Mouse (Mus musculus): ENCODE results near the gene Ncs1. TPM values are rescaled to one million over a fixed set of nuclear protein-coding genes. Genes with fewer than 3 reads are reported as not detected.

Ncs1 gene
- polyA plus RNA-seq, 1 experiment from 2014 or later: 67.4 TPM

DNA sequence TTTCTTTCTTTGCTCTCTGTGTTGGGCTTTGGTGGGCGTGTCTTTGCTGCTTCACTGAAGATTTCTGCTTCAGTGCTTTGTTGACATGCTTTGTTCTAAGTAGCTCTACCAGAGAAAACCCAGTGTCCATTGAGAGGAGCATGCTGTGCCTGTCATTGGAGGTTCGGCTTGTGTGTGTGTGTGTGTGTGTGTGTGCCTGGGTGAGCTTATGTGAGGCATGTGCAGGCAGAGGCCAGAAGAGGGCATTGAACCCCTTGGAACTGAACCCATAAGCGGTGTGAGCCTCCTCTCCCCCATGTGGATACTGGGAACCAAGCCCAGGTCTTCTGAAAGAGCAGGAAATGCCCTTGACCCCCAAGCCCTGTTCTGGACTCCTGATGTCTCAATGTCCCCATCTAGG lies 7.8 kb downstream of the Ncs1 start:
- H3K27ac ChIP-seq (ENCODE audit: low read depth, low read length): no peak overlapping the region
- ATAC-seq (ENCODE audit: low FRiP score) (no peak), DNase-seq (ENCODE audit: low spot score, missing footprints) (no peak)
- no peaks in the 10 kb centered on the region for H3K9me3 ChIP-seq (ENCODE audit: control insufficient read depth, low read length)
- WGBS: 52% methylated on average over 3 of the region's 3 CpGs
- no peaks in the 10 kb centered on the region for H3K36me3 ChIP-seq (ENCODE audit: control insufficient read depth, insufficient read depth, low read length)
- peaks cover 13% of the 10 kb centered on the region for H3K4me1 ChIP-seq (ENCODE audit: control insufficient read depth, insufficient read depth, low read length)
- no peak overlapping the region for H3K4me2 ChIP-seq
- H3K27me3 ChIP-seq (ENCODE audit: control insufficient read depth, insufficient read depth, low read length): no peaks in the 10 kb centered on the region
- H3K4me3 ChIP-seq (ENCODE audit: low read depth, low read length): no peak overlapping the region
- no peak overlapping the region for H3K9ac ChIP-seq (ENCODE audit: low read length)

DNA sequence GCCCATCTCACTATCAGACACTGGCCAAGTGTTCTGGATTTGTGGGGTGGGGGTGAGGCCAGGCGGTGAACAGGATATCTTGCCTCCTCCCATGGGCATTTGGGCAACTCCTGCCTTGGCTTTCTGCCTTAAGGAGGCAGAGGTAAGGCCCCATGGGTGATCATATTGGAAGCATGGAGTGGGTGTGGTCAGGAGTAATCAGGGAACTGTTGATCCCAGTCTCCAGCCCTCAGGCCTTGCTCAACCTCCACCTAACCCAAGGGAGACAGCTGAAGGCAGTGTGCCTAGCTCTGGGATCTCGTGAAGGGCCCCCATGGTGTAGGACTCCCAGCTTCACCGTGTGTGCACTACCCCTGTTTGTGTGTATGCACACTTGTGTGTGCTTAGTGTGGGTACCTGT lies 9.2 kb downstream of the Ncs1 start:
- no peak overlapping the region for H3K27ac ChIP-seq (ENCODE audit: low read depth, low read length)
- DNase-seq (ENCODE audit: low spot score, missing footprints) (no peak), ATAC-seq (ENCODE audit: low FRiP score) (no peak)
- H3K36me3 ChIP-seq (ENCODE audit: control insufficient read depth, insufficient read depth, low read length): no peaks in the 10 kb centered on the region
- H3K9ac ChIP-seq (ENCODE audit: low read length): no peak overlapping the region
- H3K27me3 ChIP-seq (ENCODE audit: control insufficient read depth, insufficient read depth, low read length): no peaks in the 10 kb centered on the region
- H3K4me2 ChIP-seq: no peak overlapping the region
- H3K4me3 ChIP-seq (ENCODE audit: low read depth, low read length): no peak overlapping the region
- peaks cover 26% of the 10 kb centered on the region for H3K4me1 ChIP-seq (ENCODE audit: control insufficient read depth, insufficient read depth, low read length)
- WGBS: 90% methylated on average over 3 of the region's 3 CpGs
- H3K9me3 ChIP-seq (ENCODE audit: control insufficient read depth, low read length): no peaks in the 10 kb centered on the region

DNA sequence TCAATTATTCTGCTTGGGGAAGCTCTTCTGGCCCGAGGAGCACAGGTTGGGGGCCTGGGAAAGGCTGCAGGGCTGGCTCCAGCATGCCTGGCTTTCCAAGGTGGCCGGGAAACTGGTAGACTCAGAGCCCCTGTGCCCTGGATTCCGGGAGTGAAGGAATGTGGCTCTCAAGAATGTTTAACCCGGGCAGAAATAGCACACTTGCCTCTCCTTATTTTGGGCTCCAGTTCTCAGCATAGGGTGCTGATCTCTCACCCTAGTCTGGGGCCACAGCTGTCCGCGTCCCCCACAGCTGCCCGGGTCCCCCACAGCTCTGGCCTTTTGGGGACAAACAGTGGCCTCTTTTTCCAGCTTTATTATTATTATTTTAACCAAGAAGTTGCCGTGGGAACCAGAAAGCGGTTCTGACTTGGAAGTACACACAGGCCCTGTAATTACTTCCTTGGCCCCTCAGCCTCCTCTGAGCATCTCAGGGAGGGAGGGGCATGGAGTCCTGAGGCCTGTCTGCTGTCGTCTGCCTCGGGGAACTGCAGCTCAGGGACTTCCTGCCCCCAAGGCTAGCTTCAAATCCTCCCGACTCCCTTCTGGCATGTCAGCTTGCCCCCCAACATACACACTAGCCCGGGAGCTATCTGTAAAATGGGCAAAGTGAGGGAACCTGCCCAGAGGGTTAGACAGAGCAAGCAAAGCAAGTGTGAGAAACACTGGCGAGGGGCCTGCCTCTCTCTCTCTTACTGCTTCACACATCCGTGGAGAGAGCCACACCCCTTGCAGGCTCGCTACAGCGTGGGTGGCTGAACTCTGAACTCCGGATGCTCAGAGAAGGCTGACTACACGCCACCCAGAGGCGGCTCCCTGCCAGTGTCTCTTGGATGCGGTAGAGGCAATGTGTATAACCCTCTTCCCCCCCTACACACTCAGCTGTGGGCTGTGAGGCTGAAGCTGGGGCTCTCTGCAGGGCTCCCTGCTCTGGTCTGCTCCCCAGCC lies 10.6 kb downstream of the Ncs1 start:
- 22% methylated on average over 21 of the region's 21 CpGs for WGBS
- Histone ChIP-seq H3K4me1 (ENCODE audit: control insufficient read depth, insufficient read depth, low read length) (peaks cover 26% of the 10 kb centered on the region), H3K36me3 (ENCODE audit: control insufficient read depth, insufficient read depth, low read length) (no peaks in the 10 kb centered on the region), H3K27ac (ENCODE audit: low read depth, low read length) (no peak overlapping the region), H3K9me3 (ENCODE audit: control insufficient read depth, low read length) (no peaks in the 10 kb centered on the region), H3K4me2 (no peak overlapping the region), H3K27me3 (ENCODE audit: control insufficient read depth, insufficient read depth, low read length) (no peaks in the 10 kb centered on the region), H3K9ac (ENCODE audit: low read length) (no peak overlapping the region), H3K4me3 (ENCODE audit: low read depth, low read length) (no peak overlapping the region)
- DNase-seq (ENCODE audit: low spot score, missing footprints) (peak; percentile 93), ATAC-seq (ENCODE audit: low FRiP score) (peak; percentile 38; the same call in 1 of the 2 replicates)

DNA sequence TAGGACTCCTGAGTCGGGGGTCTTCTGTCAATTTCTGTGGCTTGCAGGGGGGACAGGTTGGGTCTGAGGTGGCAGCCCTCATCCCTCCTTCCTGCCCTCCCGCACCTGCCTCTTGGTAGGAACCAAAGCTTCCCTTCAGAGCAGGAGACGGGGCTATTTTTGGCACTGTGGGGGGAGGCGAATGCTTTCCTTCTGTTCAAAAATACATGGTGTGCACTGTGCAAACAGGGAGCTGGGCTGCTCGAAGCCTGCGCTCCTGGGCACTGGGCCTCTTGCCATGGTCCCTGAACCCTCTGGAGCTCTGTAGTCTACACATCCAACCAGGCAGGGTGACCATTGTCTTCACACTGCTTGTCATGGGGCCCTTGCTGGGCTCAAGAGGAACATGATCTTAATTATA lies 11.5 kb downstream of the Ncs1 start:
- Histone ChIP-seq H3K9ac (ENCODE audit: low read length) (no peak overlapping the region), H3K27ac (ENCODE audit: low read depth, low read length) (no peak overlapping the region), H3K4me1 (ENCODE audit: control insufficient read depth, insufficient read depth, low read length) (peaks cover 26% of the 10 kb centered on the region), H3K4me2 (no peak overlapping the region), H3K4me3 (ENCODE audit: low read depth, low read length) (no peak overlapping the region), H3K36me3 (ENCODE audit: control insufficient read depth, insufficient read depth, low read length) (no peaks in the 10 kb centered on the region), H3K9me3 (ENCODE audit: control insufficient read depth, low read length) (no peaks in the 10 kb centered on the region), H3K27me3 (ENCODE audit: control insufficient read depth, insufficient read depth, low read length) (no peaks in the 10 kb centered on the region)
- ATAC-seq (ENCODE audit: low FRiP score) (no peak), DNase-seq (ENCODE audit: low spot score, missing footprints) (no peak)
- 76% methylated on average over 6 of the region's 6 CpGs for WGBS

DNA sequence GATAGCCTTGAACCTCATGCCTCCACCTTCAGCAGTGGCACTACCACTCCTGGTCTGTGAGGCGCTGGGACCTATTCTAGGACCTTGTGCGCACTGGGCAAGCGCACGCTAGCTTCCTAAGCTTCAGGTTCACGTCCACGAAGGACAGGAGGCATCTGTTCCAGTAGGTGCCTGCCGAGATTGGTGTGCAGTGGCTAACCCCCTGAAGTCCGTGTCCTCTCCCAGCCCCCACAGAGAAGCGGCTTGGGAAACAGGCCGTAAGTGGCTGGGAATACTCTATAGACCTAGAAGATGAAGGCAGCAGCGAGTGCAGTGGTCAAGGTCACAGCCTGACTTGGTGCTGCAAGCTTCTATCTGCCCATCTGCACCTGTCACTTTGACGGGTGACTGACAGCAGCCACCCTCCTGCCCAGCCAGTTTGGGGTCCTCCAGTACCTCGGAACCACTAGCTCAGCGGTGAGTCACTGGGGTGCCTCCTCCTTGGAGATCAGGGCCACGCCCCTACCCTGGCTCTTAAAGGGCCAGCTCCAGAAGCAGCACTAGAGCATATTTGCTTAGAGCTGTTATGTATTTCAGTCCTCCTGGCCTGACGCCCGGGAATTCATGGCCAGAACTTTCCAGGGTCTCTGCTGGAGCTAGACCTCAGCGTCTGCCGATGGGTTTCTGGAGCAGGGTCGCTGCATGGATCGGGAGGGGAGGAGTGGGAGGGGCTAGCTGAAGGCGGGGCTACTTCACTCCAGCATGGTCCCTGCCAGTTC lies 13.2 kb downstream of the Ncs1 start:
- H3K9me3 ChIP-seq (ENCODE audit: control insufficient read depth, low read length): no peaks in the 10 kb centered on the region
- DNase-seq (ENCODE audit: low spot score, missing footprints): peak; percentile 91
- peak overlapping the region; percentile 38 for H3K4me3 ChIP-seq (ENCODE audit: low read depth, low read length)
- no peaks in the 10 kb centered on the region for H3K27me3 ChIP-seq (ENCODE audit: control insufficient read depth, insufficient read depth, low read length)
- 9% methylated on average over 22 of the region's 22 CpGs for WGBS
- ATAC-seq (ENCODE audit: low FRiP score): peak; percentile 60
- peak overlapping the region; percentile 67 for H3K4me2 ChIP-seq
- peaks cover 27% of the 10 kb centered on the region for H3K4me1 ChIP-seq (ENCODE audit: control insufficient read depth, insufficient read depth, low read length)
- H3K27ac ChIP-seq (ENCODE audit: low read depth, low read length): no peak overlapping the region
- H3K9ac ChIP-seq (ENCODE audit: low read length): peak overlapping the region; percentile 53; the same call in 1 of the 2 replicates
- no peaks in the 10 kb centered on the region for H3K36me3 ChIP-seq (ENCODE audit: control insufficient read depth, insufficient read depth, low read length)

DNA sequence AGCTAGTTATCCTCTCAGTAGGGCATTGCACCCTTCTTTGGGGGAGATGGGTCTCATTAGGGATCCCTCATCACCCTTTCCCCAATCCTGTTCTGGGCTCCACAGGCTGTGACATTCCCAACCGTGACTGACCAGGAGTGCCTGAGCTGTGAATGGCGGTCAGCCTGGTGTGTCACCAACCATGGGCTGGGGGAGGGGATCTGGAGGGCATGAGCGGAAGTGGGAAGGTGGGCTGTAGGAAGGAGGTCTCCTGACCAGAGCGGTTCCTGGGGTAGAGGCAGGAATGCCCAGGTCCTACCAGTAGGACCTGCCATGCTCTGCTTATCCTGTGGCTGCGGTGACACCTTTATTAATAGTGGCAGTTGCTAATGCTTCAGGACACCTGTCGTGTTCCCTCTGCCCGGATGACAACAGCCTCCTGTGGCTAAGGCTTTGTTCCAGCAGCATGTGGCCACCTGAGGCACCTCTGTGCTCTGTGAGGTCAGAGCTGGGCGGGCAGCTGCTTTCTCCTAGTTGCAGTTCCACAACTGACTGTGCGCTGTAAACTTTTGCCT lies 13.8 kb downstream of the Ncs1 start:
- ATAC-seq (ENCODE audit: low FRiP score): peak; percentile 30; the same call in 1 of the 2 replicates
- peak overlapping the region; percentile 53; the same call in 1 of the 2 replicates for H3K9ac ChIP-seq (ENCODE audit: low read length)
- no peak overlapping the region for H3K27ac ChIP-seq (ENCODE audit: low read depth, low read length)

DNA sequence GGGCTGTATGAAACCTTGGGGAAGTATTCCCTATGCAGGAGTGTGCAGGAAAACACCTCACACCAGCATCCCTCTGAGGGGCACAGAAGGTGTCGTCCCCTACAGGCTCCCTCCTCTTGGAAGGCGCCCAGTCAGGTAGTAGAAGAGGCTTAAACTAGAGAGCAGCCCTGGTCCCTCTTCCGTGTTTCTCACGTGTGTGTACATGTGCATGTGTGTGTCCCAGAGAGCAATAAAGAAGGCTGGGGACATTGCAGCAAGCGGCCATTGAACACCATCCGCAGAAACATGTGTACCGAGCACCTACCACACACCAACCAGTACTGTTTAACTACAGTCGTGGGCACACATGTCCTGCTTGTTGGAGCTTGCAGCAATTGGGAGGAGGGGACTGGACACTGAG lies 14.9 kb downstream of the Ncs1 start:
- ATAC-seq (ENCODE audit: low FRiP score) (no peak), DNase-seq (ENCODE audit: low spot score, missing footprints) (no peak)
- Histone ChIP-seq H3K36me3 (ENCODE audit: control insufficient read depth, insufficient read depth, low read length) (no peaks in the 10 kb centered on the region), H3K4me2 (no peak overlapping the region), H3K9me3 (ENCODE audit: control insufficient read depth, low read length) (no peaks in the 10 kb centered on the region), H3K27ac (ENCODE audit: low read depth, low read length) (no peak overlapping the region), H3K27me3 (ENCODE audit: control insufficient read depth, insufficient read depth, low read length) (no peaks in the 10 kb centered on the region), H3K4me3 (ENCODE audit: low read depth, low read length) (no peak overlapping the region), H3K4me1 (ENCODE audit: control insufficient read depth, insufficient read depth, low read length) (peaks cover 44% of the 10 kb centered on the region), H3K9ac (ENCODE audit: low read length) (no peak overlapping the region)
- 90% methylated on average over 8 of the region's 8 CpGs for WGBS

More for the DNA sequence above, 13.8 kb downstream of the Ncs1 start:
- H3K4me3 ChIP-seq (ENCODE audit: low read depth, low read length): peak overlapping the region; percentile 38
- DNase-seq (ENCODE audit: low spot score, missing footprints): no peak
- H3K9me3 ChIP-seq (ENCODE audit: control insufficient read depth, low read length): no peaks in the 10 kb centered on the region
- H3K36me3 ChIP-seq (ENCODE audit: control insufficient read depth, insufficient read depth, low read length): no peaks in the 10 kb centered on the region
- H3K4me1 ChIP-seq (ENCODE audit: control insufficient read depth, insufficient read depth, low read length): peaks cover 33% of the 10 kb centered on the region
- H3K27me3 ChIP-seq (ENCODE audit: control insufficient read depth, insufficient read depth, low read length): no peaks in the 10 kb centered on the region
- peak overlapping the region; percentile 67 for H3K4me2 ChIP-seq
- WGBS: 21% methylated on average over 9 of the region's 9 CpGs

DNA sequence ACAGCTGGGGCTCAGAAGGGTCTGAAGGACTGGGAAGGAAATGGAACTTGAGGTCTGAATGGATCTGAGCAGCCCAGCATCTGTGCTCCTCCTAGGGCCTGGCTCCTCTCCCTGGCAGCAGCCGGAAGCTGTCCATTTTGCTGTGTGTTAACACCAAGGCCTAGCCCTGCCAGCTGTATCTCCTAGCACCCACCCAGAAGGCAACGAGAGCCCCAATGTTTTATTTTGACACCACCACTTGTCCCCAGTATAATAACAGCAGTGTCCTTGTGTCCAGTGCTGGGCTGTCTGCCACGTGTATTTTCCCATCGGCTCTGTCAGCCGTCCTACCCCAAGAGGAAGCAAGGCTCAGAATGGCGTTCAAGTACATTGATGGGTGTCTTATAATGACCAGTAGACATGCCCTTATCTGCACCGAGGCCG lies 17.4 kb downstream of the Ncs1 start:
- H3K4me3 ChIP-seq (ENCODE audit: low read depth, low read length): no peak overlapping the region
- peaks cover 51% of the 10 kb centered on the region for H3K4me1 ChIP-seq (ENCODE audit: control insufficient read depth, insufficient read depth, low read length)
- no peak overlapping the region for H3K9ac ChIP-seq (ENCODE audit: low read length)
- ATAC-seq (ENCODE audit: low FRiP score): no peak
- H3K9me3 ChIP-seq (ENCODE audit: control insufficient read depth, low read length): no peaks in the 10 kb centered on the region
- no peak for DNase-seq (ENCODE audit: low spot score, missing footprints)
- no peaks in the 10 kb centered on the region for H3K27me3 ChIP-seq (ENCODE audit: control insufficient read depth, insufficient read depth, low read length)
- H3K4me2 ChIP-seq: no peak overlapping the region
- 86% methylated on average over 8 of the region's 8 CpGs for WGBS
- no peaks in the 10 kb centered on the region for H3K36me3 ChIP-seq (ENCODE audit: control insufficient read depth, insufficient read depth, low read length)
- H3K27ac ChIP-seq (ENCODE audit: low read depth, low read length): no peak overlapping the region; the same call in none of the 2 replicates

Measured in midbrain, embryonic 11.5 days (tissue).